Mouse (Mus musculus): ENCODE data around the gene Naalad2.
A peak's percentile ranks its signal among the peaks of the same experiment; 100 is the strongest.
"Not testable (repeated sequence)": the region's sequence is repeated elsewhere in the genome, so short reads cannot be mapped to it uniquely, and the experiment has no call there.

Naalad2 gene

GRCm38 (mm10) chr9:18402895-18403294 is at the start of gene Naalad2:
Gene Naalad2, minus strand, starts transcription at chr9:18402995.
- DNase-seq: not testable (repeated sequence)

GRCm38 (mm10) chr9:18431687-18432086 is 28.9 kb upstream of the Naalad2 start:
- peak; percentile 73 to 75 for DNase-seq

- DNase-seq: no peak
These were observed 27.6 kb upstream of the Naalad2 start, which contains the start of gene Mbd3l2 for GRCm38 (mm10) chr9:18430354-18430753. Gene Mbd3l2, plus strand, starts transcription at chr9:18430654.

GRCm38 (mm10) chr9:18412371-18412770 is 9.6 kb upstream of the Naalad2 start:
- not testable (repeated sequence) for DNase-seq

- DNase-seq: no peak
These were observed 1.3 kb upstream of the Naalad2 start, which contains the start of gene Ubtfl1 for GRCm38 (mm10) chr9:18404118-18404517. Gene Ubtfl1, plus strand, starts transcription at chr9:18404418.

- DNase-seq: no peak
These were observed 3.2 kb downstream of the Naalad2 start for GRCm38 (mm10) chr9:18399629-18400028.

- no peak for DNase-seq
These were observed 17.0 kb downstream of the Naalad2 start for GRCm38 (mm10) chr9:18385782-18386181.

- DNase-seq: not testable (repeated sequence)
These were observed 29.8 kb downstream of the Naalad2 start for GRCm38 (mm10) chr9:18373026-18373425.

GRCm38 (mm10) chr9:18319990-18320389 is 82.8 kb downstream of the Naalad2 start:
- DNase-seq: no peak

- DNase-seq: no peak
These were observed 104.5 kb downstream of the Naalad2 start for GRCm38 (mm10) chr9:18298301-18298700.

- no peak for DNase-seq
These were observed 109.6 kb downstream of the Naalad2 start for GRCm38 (mm10) chr9:18293026-18293781.

- DNase-seq: no peak
These were observed 110.3 kb downstream of the Naalad2 start for GRCm38 (mm10) chr9:18292443-18292922.

GRCm38 (mm10) chr9:18291571-18292429 is 111.0 kb downstream of the Naalad2 start, which contains the start of gene Chordc1:
Gene Chordc1, plus strand, starts transcription at chr9:18292125.
- peak; percentile 98 to 99 for DNase-seq

GRCm38 (mm10) chr9:18278693-18279092 is 124.1 kb downstream of the Naalad2 start:
- not testable (repeated sequence) for DNase-seq

- DNase-seq: no peak
These were observed 125.3 kb downstream of the Naalad2 start for GRCm38 (mm10) chr9:18277497-18277896.

- no peak for DNase-seq
These were observed 126.0 kb downstream of the Naalad2 start for GRCm38 (mm10) chr9:18276844-18277243.

- no peak for DNase-seq
These were observed 126.9 kb downstream of the Naalad2 start for GRCm38 (mm10) chr9:18275901-18276300.

Measured in cerebellum, postnatal 14 days (tissue).